Mouse (Mus musculus) gastrocnemius, postnatal 4 days (tissue): ENCODE data around the gene Kdm3a. TPM values are rescaled to one million over a fixed set of nuclear protein-coding genes. Genes with fewer than 3 reads are reported as not detected.

Experiments used
- DNase-seq, 2 experiments: peaks; one replicate each; pipeline ENCODE4 v3.0.0; 2021 to 2022; ENCODE audit warnings: low spot score in 2 of 2, mixed read lengths in 2 of 2
- total RNA-seq, 2 experiments: library from RNA; stranded (reverse); gene quantifications; 2 replicates each; pipeline ENCODE4 v1.2.3; 2021

Gene Kdm3a
- total RNA-seq, 2 experiments from 2014 or later = 33.5 to 37.5 TPM

DNA sequence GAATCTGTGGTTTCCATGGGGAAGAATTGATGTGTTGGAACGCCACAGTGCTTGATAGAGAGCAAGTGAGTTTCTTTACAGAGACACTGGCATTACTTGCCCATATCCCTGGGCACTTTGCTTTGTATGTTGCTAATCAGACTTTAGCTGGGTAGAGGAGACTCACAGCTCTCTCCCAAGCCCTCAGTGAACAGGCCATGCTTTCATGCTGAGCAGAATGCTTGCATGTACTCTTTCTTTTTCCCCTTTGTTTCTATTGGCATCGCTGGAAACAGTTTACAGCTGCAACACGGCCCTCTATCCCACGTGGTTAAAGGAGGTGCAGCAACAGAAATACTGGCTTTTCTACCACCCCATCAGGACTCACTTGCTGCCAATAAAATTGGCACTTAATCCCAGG, 49.6 kb downstream of the Kdm3a start:
- DNase-seq = no peak

- no peak for DNase-seq
Measured at GRCm38 (mm10) chr6:71579478-71579877, 53.3 kb downstream of the Kdm3a start.

- no peak for DNase-seq
Measured at GRCm38 (mm10) chr6:71575359-71575758, 57.4 kb downstream of the Kdm3a start.

- DNase-seq = no peak
Measured at GRCm38 (mm10) chr6:71569025-71569424, 63.8 kb downstream of the Kdm3a start.

DNA sequence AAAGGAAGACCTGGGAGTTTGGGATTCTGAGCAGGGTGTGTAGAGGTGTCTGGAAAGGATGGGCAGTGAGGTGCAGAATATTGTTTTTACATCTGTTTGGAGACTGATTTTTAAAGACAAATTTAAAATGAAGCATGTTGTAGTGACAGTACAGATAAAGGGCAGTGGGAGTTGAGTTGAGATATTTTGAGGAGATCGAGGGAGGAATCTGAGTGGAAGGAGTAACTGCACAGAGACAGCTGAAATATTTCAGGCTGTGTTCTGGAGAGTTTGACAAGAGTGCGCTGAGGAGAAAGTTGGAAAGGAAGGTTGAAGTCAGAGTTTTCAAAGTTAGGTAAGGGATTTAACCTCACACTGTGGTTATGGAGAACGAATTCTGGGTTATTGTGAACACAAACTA, 64.2 kb downstream of the Kdm3a start:
- no peak for DNase-seq

DNA sequence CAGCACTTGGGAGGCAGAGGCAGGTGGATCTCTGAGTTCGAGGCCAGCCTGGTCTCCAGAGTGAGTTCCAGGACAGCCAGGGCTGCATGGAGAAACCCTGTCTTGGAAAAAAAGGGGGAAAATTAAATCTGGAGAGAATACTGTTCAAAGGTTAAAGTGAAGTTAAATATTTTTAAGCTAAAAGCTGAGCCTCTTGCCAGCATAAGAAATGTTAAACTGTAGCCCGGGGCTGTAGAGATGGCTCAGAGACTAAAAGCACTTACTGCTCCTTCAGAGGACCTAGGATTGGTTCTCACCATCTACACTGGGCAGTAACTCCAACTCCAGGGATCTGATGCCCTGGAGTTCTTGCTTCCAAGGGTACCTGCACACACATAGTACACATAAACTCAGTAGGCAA, 76.0 kb downstream of the Kdm3a start:
- DNase-seq = no peak

GRCm38 (mm10) chr6:71555507-71555951, 77.3 kb downstream of the Kdm3a start:
- DNase-seq = no peak

- peak; percentile 95 to 96 for DNase-seq
Measured at GRCm38 (mm10) chr6:71543686-71544499, 88.9 kb downstream of the Kdm3a start, which contains the start of gene Chmp3. TSS of gene Chmp3 (plus strand) at chr6:71543797.

Other genes starting within 250 kb of the Kdm3a start
- 10 to 100 TPM; 54.7 to 60.8 TPM for gene Rmnd5a, start 192.4 kb downstream of the Kdm3a start, total RNA-seq
- 10 to 100 TPM; 26.4 to 28.3 TPM for gene Rnf103, start 139.1 kb downstream of the Kdm3a start, total RNA-seq
- 10 to 100 TPM; 53.4 to 61.3 TPM for gene Chmp3, start 89.2 kb downstream of the Kdm3a start, total RNA-seq
- gene Reep1, start 74.6 kb upstream of the Kdm3a start, total RNA-seq = 100 to 1,000 TPM in 1 of 2 experiments, 10 to 100 TPM in 1; 88.3 to 101 TPM
- gene Mrpl35, start 194.0 kb upstream of the Kdm3a start, total RNA-seq = 10 to 100 TPM; 28.5 to 32.0 TPM
- 100 to 1,000 TPM; 174 to 197 TPM for gene Immt, start 198.3 kb upstream of the Kdm3a start, total RNA-seq